Mouse (Mus musculus) megakaryocyte progenitor cell, adult 5-6 weeks (primary cell): Measurements from ENCODE around the gene Gm9913. TPM values are rescaled to one million over a fixed set of nuclear protein-coding genes. Genes with fewer than 3 reads are reported as not detected.
A peak's percentile ranks its signal among the peaks of the same experiment; 100 is the strongest.

ENCODE experiments used
- ATAC-seq: replicated peaks from 2 replicates; pipeline ENCODE4 v1.8.0; 2016; ENCODE audit warnings: mild to moderate bottlenecking, moderate TSS enrichment, inconsistent platforms; ENCODE audit not compliant: poor library complexity
- total RNA-seq, 2 experiments: library from RNA; stranded (forward) in 1 of 2; stranded (reverse) in 1 of 2; fragments of 157-497, 149-512 nt in 1 of 2; fragments of 200-1000 nt in 1 of 2; gene quantifications; 2 replicates each; pipeline versions ENCODE4 v1.2.3 to v1.2.4; 2015 to 2017

The Gm9913 gene
- not detected in 2 replicates for total RNA-seq (2015)
- not detected in 2 replicates for total RNA-seq (2017)

GRCm38 (mm10) chr2:125505006-125505745 lies at the start of gene Gm9913:
Gm9913 (plus strand) TSS chr2:125505089.
- peak; percentile 36; the same call in 1 of the 2 replicates for ATAC-seq

GRCm38 (mm10) chr2:125456059-125456789 lies 48.7 kb upstream of the Gm9913 start:
- peak; percentile 95 for ATAC-seq

- ATAC-seq, result no peak
Observed at GRCm38 (mm10) chr2:125459087-125459486, 45.8 kb upstream of the Gm9913 start.

GRCm38 (mm10) chr2:125464036-125464435 lies 40.9 kb upstream of the Gm9913 start:
- peak; percentile 54 for ATAC-seq

GRCm38 (mm10) chr2:125470553-125471295 lies 34.2 kb upstream of the Gm9913 start:
- 0 out of 2 replicates have a peak, but pooled peaks have one; percentile 14 for ATAC-seq

- ATAC-seq, result no peak
Observed at GRCm38 (mm10) chr2:125471721-125472120, 33.2 kb upstream of the Gm9913 start.

- no peak for ATAC-seq
Observed at GRCm38 (mm10) chr2:125473228-125473627, 31.7 kb upstream of the Gm9913 start.

GRCm38 (mm10) chr2:125474690-125475089 lies 30.2 kb upstream of the Gm9913 start:
- no peak for ATAC-seq

- ATAC-seq, result no peak
Observed at GRCm38 (mm10) chr2:125476231-125476630, 28.7 kb upstream of the Gm9913 start.

- no peak for ATAC-seq
Observed at GRCm38 (mm10) chr2:125477367-125477766, 27.5 kb upstream of the Gm9913 start.

GRCm38 (mm10) chr2:125478705-125479104 lies 26.2 kb upstream of the Gm9913 start:
- no peak for ATAC-seq

- no peak for ATAC-seq
Observed at GRCm38 (mm10) chr2:125480057-125480456, 24.8 kb upstream of the Gm9913 start.

GRCm38 (mm10) chr2:125481116-125481515 lies 23.8 kb upstream of the Gm9913 start:
- no peak for ATAC-seq

GRCm38 (mm10) chr2:125481531-125482317 lies 23.2 kb upstream of the Gm9913 start:
- ATAC-seq, result peak; percentile 55

- no peak for ATAC-seq
Observed at GRCm38 (mm10) chr2:125484164-125484563, 20.7 kb upstream of the Gm9913 start.

GRCm38 (mm10) chr2:125484910-125485309 lies 20.0 kb upstream of the Gm9913 start:
- no peak for ATAC-seq

GRCm38 (mm10) chr2:125489979-125490378 lies 14.9 kb upstream of the Gm9913 start:
- no peak for ATAC-seq

- ATAC-seq, result peak; percentile 76
Observed at GRCm38 (mm10) chr2:125492050-125492900, 12.6 kb upstream of the Gm9913 start.

GRCm38 (mm10) chr2:125494291-125494690 lies 10.6 kb upstream of the Gm9913 start:
- ATAC-seq, result no peak
